Mouse (Mus musculus): ENCODE measurements around the gene Uba6. TPM values are rescaled to one million over a fixed set of nuclear protein-coding genes. Genes with fewer than 3 reads are reported as not detected.

Uba6 gene
- 13.8 and 14.3 TPM in 2 replicates for polyA plus RNA-seq (2015; fragmentation: Nextera tagmentation; extraction: Ambion mirVana)

GRCm38 (mm10) chr5:86172449-86173161 is at the start of gene Uba6:
TSS of gene Uba6 (minus strand) at chr5:86172803.
- peak; percentile 100 for ATAC-seq (ENCODE audit: insufficient read depth, low FRiP score)
- under 1% methylated on average over 57 of the region's 67 CpGs for WGBS
- H3K4me1 ChIP-seq (ENCODE audit: control insufficient read depth, insufficient read depth, low read length): 0 out of 2 replicates have a peak, but pooled peaks cover 2% of the 10 kb centered on the region
- peak within 1 kb of the TSS; percentile 87 for H3K4me3 ChIP-seq (replicated peaks; ENCODE audit: low read length)
- no peaks in the 10 kb centered on the region for H3K27me3 ChIP-seq (ENCODE audit: control insufficient read depth, insufficient read depth, low read length)
- H3K36me3 ChIP-seq (ENCODE audit: control insufficient read depth, insufficient read depth, low read length): no peaks in the 10 kb centered on the region
- H3K9ac ChIP-seq (ENCODE audit: low read length): peak within 1 kb of the TSS; percentile 87
- H3K27ac ChIP-seq (ENCODE audit: low read length): peak within 1 kb of the TSS; percentile 95
- no peaks in the 10 kb centered on the region for H3K9me3 ChIP-seq (replicated peaks; ENCODE audit: control insufficient read depth, low read length)
- peak within 1 kb of the TSS; percentile 84 for H3K4me2 ChIP-seq (ENCODE audit: low read depth, low read length)

GRCm38 (mm10) chr5:86197801-86198200 is 25.2 kb upstream of the Uba6 start, which contains the start of gene Gnrhr:
TSS of gene Gnrhr (minus strand) at chr5:86197901.
- no peak within 1 kb of the TSS for H3K4me3 ChIP-seq (replicated peaks; ENCODE audit: low read length)
- no peak for ATAC-seq (ENCODE audit: insufficient read depth, low FRiP score)
- H3K4me2 ChIP-seq (ENCODE audit: low read depth, low read length): no peak within 1 kb of the TSS
- H3K27me3 ChIP-seq (ENCODE audit: control insufficient read depth, insufficient read depth, low read length): no peaks in the 10 kb centered on the region
- H3K36me3 ChIP-seq (ENCODE audit: control insufficient read depth, insufficient read depth, low read length): no peaks in the 10 kb centered on the region
- no peak within 1 kb of the TSS for H3K9ac ChIP-seq (ENCODE audit: low read length)
- no peaks in the 10 kb centered on the region for H3K9me3 ChIP-seq (replicated peaks; ENCODE audit: control insufficient read depth, low read length)
- WGBS: 87% methylated on average over 10 of the region's 10 CpGs
- no peaks in the 10 kb centered on the region for H3K4me1 ChIP-seq (ENCODE audit: control insufficient read depth, insufficient read depth, low read length)
- H3K27ac ChIP-seq (ENCODE audit: low read length): no peak within 1 kb of the TSS

- no peaks in the 10 kb centered on the region for H3K27me3 ChIP-seq (ENCODE audit: control insufficient read depth, insufficient read depth, low read length)
- no peaks in the 10 kb centered on the region for H3K4me1 ChIP-seq (ENCODE audit: control insufficient read depth, insufficient read depth, low read length)
- no peak overlapping the region for H3K4me2 ChIP-seq (ENCODE audit: low read depth, low read length)
- H3K9ac ChIP-seq (ENCODE audit: low read length): no peak overlapping the region
- no peak overlapping the region for H3K27ac ChIP-seq (ENCODE audit: low read length)
- ATAC-seq (ENCODE audit: insufficient read depth, low FRiP score): no peak
- H3K4me3 ChIP-seq (replicated peaks; ENCODE audit: low read length): no peak overlapping the region
- no peaks in the 10 kb centered on the region for H3K36me3 ChIP-seq (ENCODE audit: control insufficient read depth, insufficient read depth, low read length)
- H3K9me3 ChIP-seq (replicated peaks; ENCODE audit: control insufficient read depth, low read length): no peaks in the 10 kb centered on the region
- WGBS: 11% methylated on average over 4 of the region's 4 CpGs
These were observed 18.8 kb upstream of the Uba6 start for GRCm38 (mm10) chr5:86191356-86191755.

- Histone ChIP-seq H3K4me2 (ENCODE audit: low read depth, low read length) (no peak overlapping the region), H3K4me1 (ENCODE audit: control insufficient read depth, insufficient read depth, low read length) (no peaks in the 10 kb centered on the region), H3K9me3 (replicated peaks; ENCODE audit: control insufficient read depth, low read length) (no peaks in the 10 kb centered on the region), H3K4me3 (replicated peaks; ENCODE audit: low read length) (no peak overlapping the region), H3K9ac (ENCODE audit: low read length) (no peak overlapping the region), H3K27ac (ENCODE audit: low read length) (no peak overlapping the region), H3K36me3 (ENCODE audit: control insufficient read depth, insufficient read depth, low read length) (no peaks in the 10 kb centered on the region), H3K27me3 (ENCODE audit: control insufficient read depth, insufficient read depth, low read length) (no peaks in the 10 kb centered on the region)
- 27% methylated on average over 5 of the region's 5 CpGs for WGBS
- no peak for ATAC-seq (ENCODE audit: insufficient read depth, low FRiP score)
These were observed 18.2 kb upstream of the Uba6 start for GRCm38 (mm10) chr5:86190770-86191169.

- no peaks in the 10 kb centered on the region for H3K27me3 ChIP-seq (ENCODE audit: control insufficient read depth, insufficient read depth, low read length)
- no peaks in the 10 kb centered on the region for H3K9me3 ChIP-seq (replicated peaks; ENCODE audit: control insufficient read depth, low read length)
- no peak overlapping the region for H3K4me2 ChIP-seq (ENCODE audit: low read depth, low read length)
- no peaks in the 10 kb centered on the region for H3K36me3 ChIP-seq (ENCODE audit: control insufficient read depth, insufficient read depth, low read length)
- no peak overlapping the region for H3K4me3 ChIP-seq (replicated peaks; ENCODE audit: low read length)
- H3K9ac ChIP-seq (ENCODE audit: low read length): no peak overlapping the region
- WGBS: 54% methylated on average over 15 of the region's 15 CpGs
- H3K27ac ChIP-seq (ENCODE audit: low read length): no peak overlapping the region
- H3K4me1 ChIP-seq (ENCODE audit: control insufficient read depth, insufficient read depth, low read length): no peaks in the 10 kb centered on the region
- ATAC-seq (ENCODE audit: insufficient read depth, low FRiP score): no peak
These were observed 17.7 kb upstream of the Uba6 start for GRCm38 (mm10) chr5:86190290-86190689.

GRCm38 (mm10) chr5:86187441-86187840 is 14.8 kb upstream of the Uba6 start:
- no peak overlapping the region for H3K4me3 ChIP-seq (replicated peaks; ENCODE audit: low read length)
- no peak overlapping the region for H3K27ac ChIP-seq (ENCODE audit: low read length)
- no peaks in the 10 kb centered on the region for H3K27me3 ChIP-seq (ENCODE audit: control insufficient read depth, insufficient read depth, low read length)
- 53% methylated on average over 6 of the region's 6 CpGs for WGBS
- H3K4me2 ChIP-seq (ENCODE audit: low read depth, low read length): no peak overlapping the region
- H3K4me1 ChIP-seq (ENCODE audit: control insufficient read depth, insufficient read depth, low read length): no peaks in the 10 kb centered on the region
- no peak overlapping the region for H3K9ac ChIP-seq (ENCODE audit: low read length)
- H3K36me3 ChIP-seq (ENCODE audit: control insufficient read depth, insufficient read depth, low read length): no peaks in the 10 kb centered on the region
- no peak for ATAC-seq (ENCODE audit: insufficient read depth, low FRiP score)
- H3K9me3 ChIP-seq (replicated peaks; ENCODE audit: control insufficient read depth, low read length): no peaks in the 10 kb centered on the region

- Histone ChIP-seq H3K27ac (ENCODE audit: low read length) (no peak overlapping the region), H3K9ac (ENCODE audit: low read length) (no peak overlapping the region), H3K27me3 (ENCODE audit: control insufficient read depth, insufficient read depth, low read length) (no peaks in the 10 kb centered on the region), H3K36me3 (ENCODE audit: control insufficient read depth, insufficient read depth, low read length) (no peaks in the 10 kb centered on the region), H3K4me3 (replicated peaks; ENCODE audit: low read length) (no peak overlapping the region), H3K9me3 (replicated peaks; ENCODE audit: control insufficient read depth, low read length) (no peaks in the 10 kb centered on the region), H3K4me2 (ENCODE audit: low read depth, low read length) (no peak overlapping the region), H3K4me1 (ENCODE audit: control insufficient read depth, insufficient read depth, low read length) (0 out of 2 replicates have a peak, but pooled peaks cover 2% of the 10 kb centered on the region)
- no peak for ATAC-seq (ENCODE audit: insufficient read depth, low FRiP score)
- 51% methylated on average over 2 of the region's 2 CpGs for WGBS
These were observed 1.2 kb upstream of the Uba6 start for GRCm38 (mm10) chr5:86173778-86174177.

GRCm38 (mm10) chr5:86172088-86172448 is 535 bp downstream of the Uba6 start:
- ATAC-seq (ENCODE audit: insufficient read depth, low FRiP score): no peak
- H3K4me1 ChIP-seq (ENCODE audit: control insufficient read depth, insufficient read depth, low read length): 0 out of 2 replicates have a peak, but pooled peaks cover 2% of the 10 kb centered on the region

GRCm38 (mm10) chr5:86129828-86130227 is 42.8 kb downstream of the Uba6 start:
- Histone ChIP-seq H3K9ac (ENCODE audit: low read length) (no peak overlapping the region), H3K27ac (ENCODE audit: low read length) (no peak overlapping the region), H3K4me1 (ENCODE audit: control insufficient read depth, insufficient read depth, low read length) (no peaks in the 10 kb centered on the region), H3K4me2 (ENCODE audit: low read depth, low read length) (no peak overlapping the region), H3K9me3 (replicated peaks; ENCODE audit: control insufficient read depth, low read length) (no peaks in the 10 kb centered on the region), H3K27me3 (ENCODE audit: control insufficient read depth, insufficient read depth, low read length) (no peaks in the 10 kb centered on the region), H3K4me3 (replicated peaks; ENCODE audit: low read length) (no peak overlapping the region), H3K36me3 (ENCODE audit: control insufficient read depth, insufficient read depth, low read length) (peaks cover 3% of the 10 kb centered on the region; the same call in 1 of the 2 replicates)
- ATAC-seq (ENCODE audit: insufficient read depth, low FRiP score): no peak

More at GRCm38 (mm10) chr5:86172088-86172448, 535 bp downstream of the Uba6 start:
- no peaks in the 10 kb centered on the region for H3K36me3 ChIP-seq (ENCODE audit: control insufficient read depth, insufficient read depth, low read length)
- H3K9ac ChIP-seq (ENCODE audit: low read length): peak overlapping the region; percentile 87
- 1% methylated on average over 15 of the region's 15 CpGs for WGBS
- no peaks in the 10 kb centered on the region for H3K9me3 ChIP-seq (replicated peaks; ENCODE audit: control insufficient read depth, low read length)
- no peaks in the 10 kb centered on the region for H3K27me3 ChIP-seq (ENCODE audit: control insufficient read depth, insufficient read depth, low read length)
- H3K4me2 ChIP-seq (ENCODE audit: low read depth, low read length): peak overlapping the region; percentile 84
- H3K27ac ChIP-seq (ENCODE audit: low read length): peak overlapping the region; percentile 95
- H3K4me3 ChIP-seq (replicated peaks; ENCODE audit: low read length): peak overlapping the region; percentile 87

Measured in stomach, embryonic 16.5 days (tissue).